Mouse (Mus musculus) ES-E14 (cell line): Measurements from ENCODE around the gene Polk.

Source experiments
- CHD2 ChIP-seq: IDR thresholded peaks from 2 replicates; pipeline ENCODE4 v1.6.1; 2014; ENCODE audit warnings: mild to moderate bottlenecking, low read depth, low read length, inconsistent platforms
- HCFC1 ChIP-seq: IDR thresholded peaks from 2 replicates; pipeline ENCODE4 v1.6.1; 2012; ENCODE audit warnings: low read length, inconsistent platforms, borderline replicate concordance; ENCODE audit not compliant: insufficient read depth
- MAFK ChIP-seq: IDR thresholded peaks from 2 replicates; pipeline ENCODE4 v1.6.1; 2014; ENCODE audit warnings: mild to moderate bottlenecking, low read depth, low read length, inconsistent platforms; ENCODE audit not compliant: insufficient read depth
- ZC3H11A ChIP-seq: IDR thresholded peaks from 2 replicates; pipeline ENCODE4 v1.6.1; 2012; ENCODE audit warnings: low read depth, mild to moderate bottlenecking, inconsistent platforms, low read length, borderline replicate concordance

DNA sequence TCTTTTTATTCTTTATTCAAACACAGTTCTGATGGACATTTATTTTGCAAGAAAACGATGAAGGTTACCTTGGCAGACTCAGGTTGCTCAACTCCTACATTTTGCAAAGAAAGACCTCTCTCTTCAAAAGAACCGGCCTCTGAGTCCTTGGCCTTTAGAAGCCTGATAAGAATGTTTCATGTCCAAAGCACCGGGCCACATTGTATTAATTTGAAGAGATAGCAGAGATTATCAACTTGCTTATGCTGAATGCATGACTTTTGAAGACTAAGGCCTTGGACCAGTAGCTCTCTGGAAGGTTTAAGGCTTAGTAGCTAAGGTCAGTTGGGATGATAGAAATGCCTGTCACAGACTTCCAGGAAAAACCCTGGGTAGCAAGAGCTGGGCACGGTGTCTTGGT, 65.2 kb downstream of the Polk start:
- no peak for TF ChIP-seq CHD2
- TF ChIP-seq MAFK: no peak
- TF ChIP-seq ZC3H11A: no peak
- TF ChIP-seq HCFC1: no peak
